Mouse (Mus musculus) frontal cortex, postnatal 10 days (tissue): ENCODE results near the gene Scaf1.

Experiments
- DNase-seq, 2 experiments: peaks; one replicate each; pipeline ENCODE4 v3.0.0; 2022; ENCODE audit warnings: low spot score in 2 of 2, mixed read lengths in 1 of 2

Scaf1 gene

DNA sequence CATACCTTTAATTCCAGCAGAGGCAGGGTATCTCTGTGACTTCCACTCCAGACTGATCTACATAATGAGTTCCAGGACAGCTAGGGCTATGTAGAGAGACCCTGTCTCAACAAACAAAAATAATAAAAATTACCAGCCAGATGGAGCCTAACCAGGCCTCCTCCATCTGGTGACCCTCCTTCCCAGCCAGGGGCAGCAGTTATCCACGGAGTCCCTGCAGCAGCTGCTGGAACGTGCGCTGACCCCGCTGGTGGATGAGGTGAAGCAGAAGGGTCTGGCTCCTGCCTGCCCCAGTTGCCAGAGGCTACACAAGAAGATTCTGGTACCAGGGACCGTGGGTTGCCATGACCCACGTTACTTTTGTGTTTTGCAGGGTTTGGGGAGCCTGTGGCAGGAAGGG, 59.9 kb downstream of the Scaf1 start:
- no peak for DNase-seq

DNA sequence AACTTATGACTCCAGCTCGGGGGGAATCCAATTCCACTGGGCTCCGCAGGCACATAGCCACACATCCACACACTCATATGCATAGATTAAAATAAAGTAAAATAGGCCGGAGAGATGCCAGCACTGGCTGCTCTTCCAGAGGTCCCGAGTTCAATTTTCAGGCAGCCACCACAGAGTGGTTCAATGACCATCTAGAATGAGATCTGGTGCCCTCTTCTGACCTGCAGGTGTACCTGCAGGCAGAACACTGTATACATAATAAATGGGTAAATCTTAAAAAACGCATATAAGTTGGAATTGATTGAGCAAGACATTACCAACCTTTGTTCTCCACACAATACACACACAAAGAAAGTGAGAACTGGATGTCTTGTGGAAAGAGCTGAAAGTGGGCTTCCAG, 60.5 kb downstream of the Scaf1 start:
- no peak for DNase-seq

DNA sequence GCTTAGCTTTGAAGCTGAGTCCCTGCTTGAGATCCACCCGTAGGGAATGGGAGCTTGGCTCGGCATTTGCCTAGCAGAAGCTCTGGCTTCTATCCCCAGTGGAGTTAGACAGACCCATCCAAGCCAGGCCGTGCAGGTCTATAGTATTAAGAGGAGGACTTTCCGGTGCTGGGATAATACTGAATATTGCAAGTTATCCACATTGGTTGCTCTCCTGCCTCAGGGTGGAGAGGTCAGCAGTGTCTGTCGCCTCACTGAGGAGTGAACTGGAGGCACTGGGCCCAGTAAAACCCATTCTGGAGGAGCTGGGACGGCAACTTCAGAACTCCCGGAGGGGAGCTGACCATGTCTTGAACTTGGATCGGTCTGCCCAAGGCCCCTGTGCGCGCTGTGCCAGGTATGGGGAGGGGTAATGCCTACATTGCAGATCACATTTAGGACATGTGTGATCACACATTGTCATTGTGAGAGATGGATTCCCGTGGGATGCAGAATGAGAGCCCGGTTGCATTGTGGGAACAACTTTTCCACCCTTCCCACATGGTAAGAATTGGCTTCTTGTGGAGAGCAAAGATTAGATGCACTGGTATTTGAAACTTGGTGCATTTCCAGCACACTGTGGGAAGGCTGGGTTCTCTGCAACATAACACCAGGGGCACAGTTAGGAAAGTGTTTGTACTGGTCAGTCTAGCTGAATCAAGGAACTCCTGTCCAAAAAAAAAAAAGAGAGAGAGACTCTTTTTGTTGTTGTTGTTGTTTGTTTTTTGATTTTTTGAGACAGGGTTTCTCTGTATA, 61.9 kb downstream of the Scaf1 start:
- peak; percentile 3 to 7 for DNase-seq

DNA sequence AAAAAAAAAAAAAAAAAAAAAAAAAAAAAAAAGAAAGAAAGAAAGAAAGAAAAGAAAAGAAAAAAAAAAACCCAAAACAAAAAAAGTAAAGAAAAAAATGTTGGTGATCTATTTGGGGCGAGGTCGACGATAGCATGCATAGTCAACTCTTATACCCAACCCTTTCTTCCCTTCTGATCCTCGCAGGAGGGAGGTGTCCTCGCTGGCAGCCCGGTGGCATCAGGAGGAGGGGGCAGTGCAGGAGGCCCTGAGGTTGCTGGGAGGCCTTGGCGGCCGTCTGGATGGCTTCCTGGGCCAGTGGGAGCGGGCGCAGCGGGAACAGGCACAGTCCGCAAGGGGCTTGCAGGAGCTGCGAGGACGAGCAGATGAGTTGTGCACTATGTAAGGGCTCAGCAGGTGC, 62.6 kb downstream of the Scaf1 start:
- DNase-seq = peak in 1 of 2 experiments; percentile 7
